Mouse (Mus musculus) kidney, embryonic 16.5 days (tissue): ENCODE measurements around the gene Gramd1b. TPM values are rescaled to one million over a fixed set of nuclear protein-coding genes. Genes with fewer than 3 reads are reported as not detected.

Experiments used
- ATAC-seq: fragments of 200-750 bp; cut with Nextera tagmentation; 2 replicates; pipeline ENCODE4 v1.8.0; 2017; ENCODE audit warnings: moderate TSS enrichment; ENCODE audit not compliant: low FRiP score, low TSS enrichment
- H3K27ac ChIP-seq: fragments of 300-500 bp; sonication (generic); 2 replicates; pipeline ENCODE4 v1.5.1; 2014; ENCODE audit warnings: low read length
- H3K27me3 ChIP-seq: fragments of 300-500 bp; sonication (generic); 2 replicates; pipeline ENCODE4 v1.6.1; 2014; ENCODE audit warnings: low read length, control low read depth, mixed read lengths; ENCODE audit not compliant: insufficient read depth
- H3K36me3 ChIP-seq: fragments of 300-500 bp; sonication (generic); 2 replicates; pipeline ENCODE4 v1.6.1; 2014; ENCODE audit warnings: low read length, control low read depth, mixed read lengths; ENCODE audit not compliant: insufficient read depth
- H3K4me1 ChIP-seq: fragments of 300-500 bp; sonication (generic); 2 replicates; pipeline ENCODE4 v1.6.1; 2014; ENCODE audit warnings: low read length, control low read depth, mixed read lengths; ENCODE audit not compliant: insufficient read depth
- H3K4me2 ChIP-seq: fragments of 300-500 bp; sonication (generic); replicated peaks from 2 replicates; pipeline ENCODE4 v1.6.1; 2014; ENCODE audit warnings: low read depth, low read length
- H3K4me3 ChIP-seq: fragments of 300-500 bp; sonication (generic); 2 replicates; pipeline ENCODE4 v1.5.1; 2014; ENCODE audit warnings: mild to moderate bottlenecking, low read length
- H3K9ac ChIP-seq: fragments of 300-500 bp; sonication (generic); replicated peaks from 2 replicates; pipeline ENCODE4 v1.6.1; 2014; ENCODE audit warnings: low read length
- H3K9me3 ChIP-seq: fragments of 300-500 bp; sonication (generic); 2 replicates; pipeline ENCODE4 v1.6.1; 2016; ENCODE audit warnings: low read length, control low read depth
- WGBS: fragments of 180-500 bp; shearing (Covaris S2); extraction: QIAGEN DNeasy Blood & Tissue Kit; methylation state at CpG from one replicate; pipeline ENCODE4 v1.1.7; 2014; 5-methylcytosine and 5-hydroxymethylcytosine counted together
- polyA plus RNA-seq: library from polyadenylated mRNA; unstranded; fragments of >200 nt; fragmentation: Nextera tagmentation; extraction: Ambion mirVana; gene quantifications from 2 replicates; pipeline ENCODE4 v1.2.1, GENCODE M21; 2015

Gene Gramd1b
- polyA plus RNA-seq, 1 experiment from 2014 or later: 11.0 TPM

DNA sequence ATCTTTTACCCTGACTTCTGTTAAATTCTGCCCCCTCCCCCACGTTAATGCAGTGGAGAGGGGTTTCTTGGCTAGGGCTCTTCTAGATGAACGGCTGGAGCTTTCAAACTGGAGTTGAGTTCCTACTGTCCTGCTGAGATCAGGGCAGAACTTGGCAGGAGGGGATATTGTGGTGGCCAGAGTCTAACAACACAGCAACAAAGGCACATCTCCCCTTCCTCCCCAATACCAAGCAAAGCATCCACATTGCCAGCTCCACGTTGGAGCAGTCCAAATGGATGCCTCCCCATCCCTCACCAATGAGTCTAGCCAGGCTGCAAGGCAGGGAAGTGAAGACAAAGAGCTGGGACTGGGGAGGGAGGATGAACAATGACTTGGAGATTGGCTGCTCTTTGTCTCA, 49.9 kb downstream of the Gramd1b start:
- no peak for ATAC-seq
- no peak overlapping the region for H3K9ac ChIP-seq
- 56% methylated on average over 3 of the region's 3 CpGs for WGBS
- no peak overlapping the region for H3K4me3 ChIP-seq
- H3K36me3 ChIP-seq: no peaks in the 10 kb centered on the region
- H3K27ac ChIP-seq: no peak overlapping the region
- no peaks in the 10 kb centered on the region for H3K9me3 ChIP-seq
- H3K4me1 ChIP-seq: no peaks in the 10 kb centered on the region
- no peak overlapping the region for H3K4me2 ChIP-seq
- no peaks in the 10 kb centered on the region for H3K27me3 ChIP-seq

DNA sequence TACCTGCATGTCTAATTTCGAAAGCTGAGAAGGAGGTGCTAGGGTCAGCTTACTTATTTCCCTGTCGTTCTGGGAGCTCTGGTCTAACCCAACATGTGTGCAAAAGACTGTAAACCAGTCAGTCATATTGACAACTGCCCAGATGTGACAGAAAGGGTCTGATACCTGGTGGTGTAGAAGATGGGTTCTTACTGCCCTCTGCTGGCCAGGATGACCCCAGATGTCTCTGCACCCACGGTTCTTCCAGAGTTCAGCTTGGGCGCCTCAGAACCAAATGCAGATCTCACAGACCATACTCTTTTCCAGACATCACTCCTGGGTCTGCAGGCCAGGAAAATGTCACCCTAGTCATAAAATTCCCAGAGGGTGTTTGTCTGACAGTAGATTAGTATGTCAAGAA, 51.9 kb downstream of the Gramd1b start:
- Histone ChIP-seq H3K9me3 (no peaks in the 10 kb centered on the region), H3K4me1 (no peaks in the 10 kb centered on the region), H3K36me3 (no peaks in the 10 kb centered on the region), H3K27me3 (no peaks in the 10 kb centered on the region), H3K27ac (no peak overlapping the region), H3K4me2 (no peak overlapping the region), H3K4me3 (no peak overlapping the region), H3K9ac (no peak overlapping the region)
- peak; percentile 74; the same call in 1 of the 2 replicates for ATAC-seq
- 34% methylated on average over 4 of the region's 4 CpGs for WGBS

DNA sequence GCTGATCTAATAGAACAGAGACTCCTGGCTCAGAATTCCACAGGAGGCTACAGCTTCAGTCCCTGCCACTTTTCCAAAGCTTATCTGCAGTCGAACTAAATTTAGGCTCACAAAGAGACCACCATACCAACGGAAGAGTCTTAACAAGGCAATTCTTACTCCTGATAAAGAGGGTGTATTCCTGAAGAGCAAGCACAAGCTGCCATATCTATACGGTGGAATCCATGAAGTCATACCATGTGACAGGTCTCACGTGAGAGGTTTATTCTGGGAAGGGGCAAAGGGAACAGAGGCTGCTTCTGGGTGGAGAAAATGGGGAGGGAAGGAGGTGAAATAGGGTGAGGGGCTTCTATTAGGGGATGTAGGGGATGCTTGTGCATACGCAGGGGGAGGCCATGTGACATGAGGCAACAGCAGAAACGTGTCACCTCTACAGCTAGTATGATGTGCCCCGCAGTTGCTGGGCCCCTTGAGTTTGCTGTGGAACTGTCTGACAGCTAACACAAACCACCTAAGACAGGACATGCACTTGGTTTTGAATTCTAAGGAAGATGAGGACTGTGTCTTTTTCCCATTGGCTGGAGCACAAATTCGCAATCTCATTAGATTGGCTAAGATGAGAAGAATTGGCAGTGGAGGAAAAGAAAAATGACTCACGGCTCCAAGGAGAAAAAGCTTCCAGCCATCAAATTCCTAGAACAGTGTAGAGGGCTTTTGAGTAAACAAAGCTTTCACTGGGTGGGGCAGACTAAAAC, 52.9 kb downstream of the Gramd1b start:
- Histone ChIP-seq H3K9ac (no peak overlapping the region), H3K4me1 (no peaks in the 10 kb centered on the region), H3K4me2 (no peak overlapping the region), H3K27me3 (no peaks in the 10 kb centered on the region), H3K36me3 (no peaks in the 10 kb centered on the region), H3K4me3 (no peak overlapping the region), H3K27ac (no peak overlapping the region), H3K9me3 (no peaks in the 10 kb centered on the region)
- WGBS: 82% methylated on average over 9 of the region's 9 CpGs
- ATAC-seq: no peak

DNA sequence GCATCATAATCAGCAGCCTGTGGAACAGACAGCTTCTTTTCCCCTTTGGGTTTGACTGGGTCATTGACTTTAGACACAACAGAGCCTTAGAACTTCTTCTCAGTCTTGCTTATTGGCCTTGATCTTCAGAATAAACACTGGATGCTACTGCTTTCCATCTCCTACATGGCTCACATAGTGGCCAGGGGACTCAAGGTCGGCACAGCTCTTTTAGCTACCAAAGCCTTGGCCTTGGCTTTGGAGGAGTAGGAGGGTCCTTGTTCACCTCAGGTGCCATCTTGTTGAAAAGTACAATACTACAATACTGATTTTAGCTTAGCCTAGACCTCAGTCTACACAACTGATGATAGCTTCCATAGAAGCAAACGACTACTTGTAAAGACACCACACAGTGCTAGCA, 53.6 kb downstream of the Gramd1b start:
- Histone ChIP-seq H3K4me2 (no peak overlapping the region), H3K9ac (no peak overlapping the region), H3K4me3 (no peak overlapping the region), H3K36me3 (no peaks in the 10 kb centered on the region), H3K27me3 (no peaks in the 10 kb centered on the region), H3K4me1 (no peaks in the 10 kb centered on the region), H3K27ac (no peak overlapping the region), H3K9me3 (no peaks in the 10 kb centered on the region)
- no peak for ATAC-seq
- WGBS: 91% methylated on average over 2 of the region's 2 CpGs

DNA sequence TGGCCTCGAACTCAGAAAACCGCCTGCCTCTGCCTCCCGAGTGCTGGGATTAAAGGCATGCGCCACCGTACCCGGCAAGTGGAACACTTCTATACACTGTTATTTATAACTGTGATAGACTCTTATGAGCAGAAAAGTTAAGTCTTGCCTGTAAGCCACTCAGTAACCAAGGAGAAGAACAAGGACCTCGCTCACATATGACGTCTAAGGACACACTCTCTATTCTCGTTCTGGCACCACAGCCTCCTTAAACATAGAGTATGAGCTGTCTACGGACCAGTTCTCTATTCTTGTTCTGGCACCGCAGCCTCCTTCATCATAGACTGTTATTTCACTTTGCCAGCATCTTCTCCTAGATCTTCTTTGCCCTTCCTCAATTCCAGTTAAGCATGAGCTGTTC, 55.1 kb downstream of the Gramd1b start:
- Histone ChIP-seq H3K4me3 (no peak overlapping the region), H3K9ac (no peak overlapping the region), H3K36me3 (no peaks in the 10 kb centered on the region), H3K4me2 (no peak overlapping the region), H3K27ac (no peak overlapping the region), H3K4me1 (no peaks in the 10 kb centered on the region), H3K27me3 (no peaks in the 10 kb centered on the region), H3K9me3 (no peaks in the 10 kb centered on the region)
- ATAC-seq: no peak
- 90% methylated on average over 11 of the region's 11 CpGs for WGBS

DNA sequence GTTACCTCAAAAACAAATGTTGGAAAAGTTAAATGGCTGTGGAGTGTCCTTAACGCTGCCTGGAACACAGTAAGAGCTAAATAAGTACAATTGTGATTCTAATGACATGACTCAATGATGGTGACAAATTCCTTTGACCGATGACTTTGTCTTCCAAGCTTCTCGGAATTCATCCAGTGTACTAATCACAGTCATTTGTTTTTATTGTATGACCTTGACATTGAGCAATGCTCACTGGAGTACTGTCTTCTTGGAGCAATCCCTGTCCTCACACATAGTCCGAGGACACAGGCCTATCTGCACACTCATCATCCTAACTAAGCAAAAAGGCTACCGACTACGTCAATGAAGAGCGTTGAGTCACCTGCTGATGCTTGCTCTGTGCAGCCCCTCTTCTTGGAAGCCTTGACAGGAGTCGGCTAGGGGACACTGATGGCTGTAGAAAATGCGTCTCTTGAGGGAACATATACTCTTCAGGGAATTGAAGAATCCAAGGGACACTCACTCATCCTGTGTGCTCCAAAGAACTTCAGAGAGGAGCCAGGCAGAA, 58.1 kb downstream of the Gramd1b start:
- Histone ChIP-seq H3K36me3 (no peaks in the 10 kb centered on the region), H3K4me3 (no peak overlapping the region), H3K4me2 (no peak overlapping the region), H3K27ac (no peak overlapping the region), H3K9me3 (no peaks in the 10 kb centered on the region), H3K27me3 (no peaks in the 10 kb centered on the region), H3K9ac (no peak overlapping the region), H3K4me1 (no peaks in the 10 kb centered on the region)
- ATAC-seq: no peak
- 87% methylated on average over 9 of the region's 9 CpGs for WGBS

DNA sequence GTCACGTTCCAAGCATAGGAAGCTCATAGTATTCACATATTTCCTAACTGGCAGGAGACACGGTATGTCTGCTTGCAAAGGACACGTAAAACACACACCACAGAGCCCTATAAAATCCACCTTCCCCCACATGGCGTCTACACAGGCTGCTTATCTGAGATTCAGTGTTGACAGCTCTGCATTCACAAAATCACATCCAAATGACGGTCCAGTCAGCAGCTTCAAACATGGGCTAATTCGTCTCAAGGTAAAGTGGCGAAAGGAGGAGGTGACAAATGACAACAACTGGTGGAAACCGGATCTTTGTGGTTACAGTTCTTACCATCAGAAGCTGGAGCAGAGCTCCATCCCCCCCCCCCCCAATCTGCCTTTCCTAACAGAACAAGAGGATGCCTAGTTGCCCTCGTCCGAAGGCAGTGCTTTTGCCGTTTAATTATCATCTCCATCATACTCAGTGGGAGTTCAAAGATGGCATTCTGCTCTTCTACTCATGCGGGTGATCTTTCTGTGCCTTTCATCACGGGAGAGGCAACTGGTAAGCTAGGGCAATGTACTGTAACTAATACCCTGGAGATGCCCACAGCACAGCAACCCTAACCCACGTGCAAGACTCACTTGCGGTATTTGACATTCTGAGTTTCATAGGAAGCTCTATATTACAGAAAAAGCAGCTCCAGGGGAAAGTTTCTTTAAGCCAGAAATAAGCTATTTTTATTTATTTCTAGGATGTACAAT, 61.6 kb downstream of the Gramd1b start:
- Histone ChIP-seq H3K36me3 (no peaks in the 10 kb centered on the region), H3K9ac (no peak overlapping the region), H3K9me3 (no peaks in the 10 kb centered on the region), H3K4me3 (no peak overlapping the region), H3K27me3 (no peaks in the 10 kb centered on the region), H3K4me1 (peaks cover 10% of the 10 kb centered on the region; the same call in 1 of the 2 replicates), H3K27ac (no peak overlapping the region), H3K4me2 (no peak overlapping the region)
- WGBS: 57% methylated on average over 15 of the region's 15 CpGs
- ATAC-seq: no peak

DNA sequence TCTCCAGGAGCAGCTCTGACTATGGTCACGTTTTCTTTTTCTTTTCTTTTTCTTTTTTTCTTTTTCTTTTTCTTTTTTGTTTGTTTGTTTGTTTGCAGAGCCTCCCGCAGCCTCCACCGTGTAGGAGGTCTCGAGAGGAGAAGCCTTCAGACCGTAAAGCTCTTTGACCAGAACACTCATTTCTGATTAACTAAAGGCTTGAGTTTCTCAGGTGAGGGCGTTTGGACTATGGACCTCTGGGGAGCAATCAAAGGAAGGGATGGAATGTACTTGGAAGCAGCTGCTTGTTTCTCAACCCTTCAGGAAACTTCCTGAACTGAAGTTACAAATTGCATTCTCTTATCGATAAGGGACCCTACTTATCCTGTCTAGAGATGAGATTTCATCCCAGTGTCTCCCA, 64.4 kb downstream of the Gramd1b start:
- no peak overlapping the region for H3K9ac ChIP-seq
- H3K36me3 ChIP-seq: no peaks in the 10 kb centered on the region
- H3K4me1 ChIP-seq: peaks cover 10% of the 10 kb centered on the region; the same call in 1 of the 2 replicates
- ATAC-seq: peak; percentile 79
- H3K27ac ChIP-seq: peak overlapping the region; percentile 88
- 33% methylated on average over 7 of the region's 7 CpGs for WGBS
- H3K4me2 ChIP-seq: no peak overlapping the region
- no peak overlapping the region for H3K4me3 ChIP-seq
- H3K27me3 ChIP-seq: no peaks in the 10 kb centered on the region
- H3K9me3 ChIP-seq: no peaks in the 10 kb centered on the region

DNA sequence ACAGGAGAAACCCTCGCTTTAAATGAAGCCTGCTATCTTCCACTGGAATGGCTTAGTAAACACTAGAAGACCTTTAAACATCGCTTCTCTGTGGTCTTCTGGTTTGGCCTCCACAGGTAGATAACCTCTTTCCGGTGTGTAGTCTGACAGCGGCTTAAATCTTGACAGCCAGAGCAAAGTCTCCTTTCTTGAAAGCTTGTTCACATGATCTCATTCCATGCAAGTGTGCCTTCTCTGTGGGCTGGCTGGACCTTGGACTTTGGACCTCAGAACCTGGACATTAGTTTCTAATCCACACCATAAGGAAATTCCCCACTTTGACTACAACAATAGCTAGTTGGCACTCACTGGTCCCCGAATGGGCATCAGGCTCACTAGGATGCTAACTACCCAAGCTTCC, 65.6 kb downstream of the Gramd1b start:
- Histone ChIP-seq H3K4me2 (no peak overlapping the region), H3K4me1 (peaks cover 16% of the 10 kb centered on the region), H3K4me3 (no peak overlapping the region), H3K27me3 (no peaks in the 10 kb centered on the region), H3K9me3 (no peaks in the 10 kb centered on the region), H3K27ac (peak overlapping the region; percentile 88), H3K36me3 (no peaks in the 10 kb centered on the region), H3K9ac (no peak overlapping the region)
- WGBS: 89% methylated on average over 5 of the region's 5 CpGs
- 0 out of 2 replicates have a peak, but pooled peaks have one; percentile 40 for ATAC-seq

DNA sequence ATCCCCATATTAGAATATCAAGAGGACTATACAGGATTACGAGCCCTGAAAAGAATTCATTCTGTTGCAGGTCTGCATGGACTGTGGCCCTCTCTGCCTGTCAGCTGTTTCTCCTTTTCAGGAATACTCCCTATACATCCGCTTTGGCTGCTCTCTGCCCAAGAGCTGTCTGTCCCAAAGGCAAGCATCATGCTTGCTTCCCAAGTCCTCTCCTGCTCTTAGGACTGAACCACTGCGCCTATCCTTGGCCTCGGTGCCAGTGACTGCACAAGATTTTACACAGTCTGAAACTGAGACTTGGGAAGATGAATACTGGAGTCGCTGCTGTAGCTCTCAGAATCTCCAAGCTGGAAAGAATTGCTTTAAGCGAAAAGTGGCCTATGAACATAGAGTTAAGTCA, 68.8 kb downstream of the Gramd1b start:
- Histone ChIP-seq H3K4me1 (peaks cover 29% of the 10 kb centered on the region), H3K9ac (no peak overlapping the region), H3K4me2 (no peak overlapping the region), H3K27ac (no peak overlapping the region), H3K4me3 (no peak overlapping the region), H3K27me3 (no peaks in the 10 kb centered on the region), H3K36me3 (no peaks in the 10 kb centered on the region), H3K9me3 (no peaks in the 10 kb centered on the region)
- 87% methylated on average over 6 of the region's 6 CpGs for WGBS
- ATAC-seq: no peak
